Mouse (Mus musculus): ENCODE results near the gene Ptch1.

Ptch1 gene

DNA sequence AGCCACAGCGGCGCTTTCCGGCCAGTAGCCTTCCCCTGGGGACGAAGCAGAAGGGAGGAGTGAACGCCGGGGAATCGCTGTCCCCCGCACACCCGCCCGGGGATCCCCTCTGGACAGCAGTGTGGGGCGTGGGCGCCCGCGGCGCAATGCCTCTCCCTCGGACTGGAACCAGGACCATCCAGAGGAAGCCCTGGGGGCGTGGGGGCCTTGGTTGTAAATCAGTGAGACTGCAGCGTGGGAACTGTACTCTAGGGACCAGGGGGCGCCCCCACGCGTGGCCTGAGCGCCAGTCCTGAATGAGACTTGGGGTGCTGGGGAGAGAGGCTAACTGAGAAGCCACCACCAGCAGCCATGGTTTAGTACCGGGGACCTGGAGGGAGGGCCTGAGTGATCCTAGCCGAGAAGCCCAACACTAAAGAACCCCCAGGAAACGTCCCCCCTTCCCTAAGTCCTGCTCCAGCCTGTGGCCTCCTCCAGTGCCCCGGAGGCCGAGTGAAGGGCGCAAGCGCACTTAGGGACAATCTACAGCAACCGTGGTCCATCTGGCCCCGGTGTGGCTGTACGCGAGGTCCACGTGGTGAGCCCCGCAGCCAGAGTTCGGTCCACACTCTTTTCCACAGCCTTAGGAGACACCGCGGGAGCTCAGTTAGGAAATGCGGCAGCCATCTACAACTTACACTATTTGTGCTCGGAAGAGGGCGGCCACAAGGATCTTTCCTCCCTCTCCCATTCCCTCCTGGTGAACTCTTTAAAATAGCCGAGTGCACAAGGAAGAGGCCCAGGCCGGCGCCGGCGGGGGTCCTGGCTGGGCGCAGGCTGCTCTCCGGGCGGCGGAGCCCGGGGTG, 9.4 kb downstream of the Ptch1 start:
- peak; percentile 57 for DNase-seq (ENCODE audit: low spot score)

GRCm38 (mm10) chr13:63562972-63563780, 10.2 kb downstream of the Ptch1 start:
- peak; percentile 86 for DNase-seq (ENCODE audit: low spot score)

GRCm38 (mm10) chr13:63562141-63562971, 11.0 kb downstream of the Ptch1 start:
- DNase-seq (ENCODE audit: low spot score): no peak

GRCm38 (mm10) chr13:63558297-63558890, 15.0 kb downstream of the Ptch1 start:
- no peak for DNase-seq (ENCODE audit: low spot score)

DNA sequence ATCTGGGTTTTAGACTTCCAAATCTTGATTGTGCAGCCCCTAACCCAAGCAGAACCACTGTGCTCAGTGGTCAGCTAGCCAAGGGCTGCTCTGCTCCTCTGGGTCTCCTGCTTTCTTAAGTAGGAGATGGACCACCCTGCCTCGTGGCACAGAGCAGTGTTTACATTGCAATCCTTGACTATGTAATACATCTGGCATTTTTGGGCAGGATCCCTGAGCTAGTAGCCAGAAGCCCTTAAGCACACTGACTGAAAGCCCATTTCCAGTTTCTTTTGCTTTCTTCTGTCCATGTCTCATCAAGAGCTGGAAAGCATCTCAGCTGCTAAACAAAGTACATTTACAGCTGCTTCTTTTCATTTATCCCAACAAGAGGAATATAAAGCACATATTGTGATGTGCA, 17.0 kb downstream of the Ptch1 start:
- no peak for DNase-seq (ENCODE audit: low spot score)

DNA sequence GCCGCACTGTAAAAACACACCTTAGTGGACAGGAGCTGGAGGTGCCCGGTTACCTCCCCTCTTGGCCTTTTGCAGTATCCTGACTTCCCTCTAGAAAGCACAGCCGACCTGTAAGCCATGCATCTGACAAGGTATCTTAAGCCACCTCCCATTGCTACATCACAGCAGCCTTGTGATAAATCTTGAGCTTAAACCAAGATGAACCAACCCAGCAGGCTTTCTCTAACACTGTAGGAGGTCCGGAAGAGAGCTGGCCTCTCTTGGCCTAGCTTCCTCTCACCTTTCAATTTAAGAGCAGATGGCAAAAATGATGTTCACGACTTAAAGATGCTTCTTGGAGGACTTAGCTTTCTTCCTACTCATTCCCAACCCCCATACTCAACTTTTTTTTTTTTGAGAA, 17.5 kb downstream of the Ptch1 start:
- DNase-seq (ENCODE audit: low spot score): no peak

- DNase-seq (ENCODE audit: low spot score): peak; percentile 43
Observed at GRCm38 (mm10) chr13:63554569-63554968, 18.8 kb downstream of the Ptch1 start.

DNA sequence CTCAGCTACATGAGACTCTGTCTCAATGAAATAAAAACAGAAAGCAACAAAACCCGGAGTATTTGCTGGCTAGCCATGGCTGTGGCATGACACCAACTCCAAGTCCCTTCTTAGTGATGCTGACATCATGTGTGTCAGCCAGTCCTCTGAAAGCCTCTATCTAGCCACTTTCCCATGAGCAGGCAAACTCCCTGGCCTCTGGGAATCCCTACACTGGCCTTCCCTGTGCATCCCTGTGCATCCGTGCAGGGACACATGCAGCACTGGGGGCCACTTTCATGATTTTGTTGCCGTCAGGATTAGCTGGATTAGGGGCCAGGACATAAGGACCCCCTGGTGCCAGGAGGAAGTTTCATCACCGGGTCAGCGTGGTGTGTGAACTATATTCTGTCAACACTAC, 20.0 kb downstream of the Ptch1 start:
- DNase-seq (ENCODE audit: low spot score): no peak

DNA sequence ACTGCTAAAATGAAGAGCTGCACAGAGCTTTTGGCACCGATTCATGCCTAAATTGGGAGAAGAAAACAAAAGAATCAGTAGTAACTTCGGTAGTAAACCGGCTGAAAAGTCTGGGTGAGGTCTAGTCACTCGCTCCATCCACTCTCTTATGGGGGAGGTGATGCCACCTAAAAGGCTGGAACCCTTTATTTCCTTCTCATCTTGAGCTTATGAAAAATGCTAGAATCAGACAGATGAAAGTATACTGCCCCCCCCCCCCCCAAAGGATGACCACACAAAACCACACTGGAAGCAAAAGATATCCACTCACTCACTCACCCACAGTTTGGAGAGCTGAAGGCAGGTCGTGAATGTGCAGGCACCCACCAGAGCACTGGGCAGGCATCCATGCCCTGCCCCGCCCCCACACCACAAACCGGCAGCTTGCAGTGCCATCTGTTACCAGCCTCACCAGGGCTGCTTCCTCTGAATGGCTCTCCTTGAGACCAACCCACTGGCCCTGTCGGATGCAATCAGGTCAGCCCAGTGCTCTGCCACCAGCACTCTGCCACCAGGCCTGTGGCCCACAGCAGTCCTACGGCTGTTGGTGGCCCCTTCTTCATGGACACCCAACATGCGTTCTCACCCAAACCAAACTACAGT, 21.0 kb downstream of the Ptch1 start:
- DNase-seq (ENCODE audit: low spot score): peak; percentile 83

DNA sequence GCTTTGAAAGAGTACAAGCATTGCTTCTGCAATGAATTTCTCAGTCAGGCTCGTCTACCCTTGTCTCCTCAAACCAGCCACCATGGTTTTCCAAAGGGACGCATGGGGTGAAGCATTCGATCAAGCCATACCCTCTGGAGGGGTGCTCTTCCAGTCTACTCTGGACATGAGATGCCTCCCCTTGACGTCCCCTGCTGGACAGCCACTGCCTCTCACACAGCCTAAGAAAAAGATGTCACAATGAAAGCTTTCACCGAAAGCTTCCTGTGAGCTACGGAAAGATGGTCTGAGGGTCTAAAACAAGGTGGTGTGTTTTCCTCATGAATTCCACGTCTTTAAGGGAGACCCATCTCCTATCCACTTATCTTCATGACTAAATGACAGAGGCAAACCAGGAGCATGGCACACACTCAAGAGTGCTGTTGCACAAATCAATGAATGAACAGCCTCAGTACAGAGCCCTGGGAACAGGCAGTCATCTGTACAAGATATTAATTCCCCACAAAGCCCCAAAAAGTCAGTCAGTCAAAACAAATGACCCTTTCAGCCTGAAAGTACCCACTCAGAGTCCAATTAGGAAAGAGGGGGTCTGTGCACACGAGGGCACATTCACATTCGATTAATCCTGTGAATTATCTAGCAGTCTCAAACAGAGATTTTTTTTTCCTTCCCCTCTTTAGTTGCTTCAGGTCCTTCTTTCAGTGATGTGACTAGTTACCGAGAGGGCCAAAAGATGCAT, 21.7 kb downstream of the Ptch1 start:
- peak; percentile 67 for DNase-seq (ENCODE audit: low spot score)

- DNase-seq (ENCODE audit: low spot score): no peak
Observed at GRCm38 (mm10) chr13:63550367-63550766, 23.0 kb downstream of the Ptch1 start.

- no peak for DNase-seq (ENCODE audit: low spot score)
Observed at GRCm38 (mm10) chr13:63549210-63549609, 24.2 kb downstream of the Ptch1 start.

DNA sequence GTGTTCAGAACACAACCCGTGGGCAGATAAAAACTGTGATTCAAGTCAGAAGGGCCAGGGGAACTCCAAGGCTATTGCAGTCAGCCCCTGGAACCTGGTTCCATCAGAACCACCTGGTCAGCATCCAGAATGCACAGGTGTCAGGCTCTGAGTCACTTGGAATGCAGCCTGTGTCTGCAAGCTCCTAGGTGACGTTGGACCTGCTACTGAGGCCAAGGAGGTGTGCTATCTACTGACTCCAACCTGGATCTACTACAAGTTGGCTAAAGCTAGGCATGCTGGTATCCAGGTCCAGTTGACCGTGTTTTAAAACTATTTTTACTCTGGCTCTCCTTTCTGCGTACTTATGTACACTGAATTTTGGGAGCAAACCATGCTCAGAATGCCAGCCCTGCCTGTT, 24.8 kb downstream of the Ptch1 start:
- DNase-seq (ENCODE audit: low spot score): no peak

GRCm38 (mm10) chr13:63545291-63545690, 28.1 kb downstream of the Ptch1 start:
- DNase-seq (ENCODE audit: low spot score): no peak

DNA sequence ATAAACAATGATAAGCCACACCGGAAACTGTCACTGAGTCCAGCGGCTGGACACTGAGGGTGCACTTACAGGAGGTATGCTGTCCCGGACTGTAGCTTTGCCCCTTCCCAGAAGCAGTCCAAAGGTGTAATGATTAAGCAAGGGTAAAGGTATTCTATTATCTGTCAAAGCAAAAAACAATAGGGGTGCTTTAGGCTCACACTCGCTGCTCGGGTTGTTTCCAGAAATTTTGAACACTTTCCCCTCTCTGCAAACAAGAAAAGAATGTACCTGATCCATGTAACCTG, 28.5 kb downstream of the Ptch1 start:
- no peak for DNase-seq (ENCODE audit: low spot score)

DNA sequence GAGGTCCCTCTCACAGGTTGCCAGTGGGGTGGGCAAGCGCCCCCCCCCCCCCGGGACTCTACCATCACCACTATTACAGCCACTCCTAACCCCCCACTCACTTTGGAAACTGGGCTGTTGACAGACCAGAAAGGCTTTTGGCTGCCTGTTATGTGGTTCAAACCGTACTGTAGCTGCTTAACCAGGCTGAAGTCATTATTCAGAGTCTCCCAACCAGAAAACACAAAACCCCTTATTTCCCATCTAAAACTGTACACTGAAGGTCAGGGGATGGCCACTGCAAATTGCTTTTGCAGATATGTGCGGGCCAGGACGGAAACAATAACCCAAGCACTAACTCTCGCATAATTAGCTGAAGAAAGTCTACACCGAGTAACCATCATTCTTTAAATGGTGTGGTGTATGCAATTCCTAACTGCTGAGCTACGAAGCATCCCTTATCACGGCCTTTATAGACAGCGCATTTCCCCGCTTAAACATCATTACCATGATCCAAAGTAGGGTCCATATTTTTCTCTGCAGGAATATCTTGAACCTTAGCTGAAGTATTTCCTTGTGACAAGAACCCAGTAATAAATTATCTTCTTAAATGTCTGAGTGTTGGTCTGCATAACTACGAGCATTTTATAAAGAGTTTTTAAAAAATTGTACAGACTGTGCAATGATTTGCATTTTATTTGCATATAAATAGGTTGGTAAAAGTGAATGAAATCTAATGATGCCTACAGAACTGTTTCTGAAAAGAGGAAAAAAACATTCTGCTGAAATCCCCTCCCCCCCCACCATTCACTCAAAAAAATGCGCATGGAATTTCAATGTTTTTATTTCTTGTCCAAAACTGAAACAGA, 29.1 kb downstream of the Ptch1 start:
- DNase-seq (ENCODE audit: low spot score): peak; percentile 38

GRCm38 (mm10) chr13:63543459-63543858, 29.9 kb downstream of the Ptch1 start:
- no peak for DNase-seq (ENCODE audit: low spot score)

DNA sequence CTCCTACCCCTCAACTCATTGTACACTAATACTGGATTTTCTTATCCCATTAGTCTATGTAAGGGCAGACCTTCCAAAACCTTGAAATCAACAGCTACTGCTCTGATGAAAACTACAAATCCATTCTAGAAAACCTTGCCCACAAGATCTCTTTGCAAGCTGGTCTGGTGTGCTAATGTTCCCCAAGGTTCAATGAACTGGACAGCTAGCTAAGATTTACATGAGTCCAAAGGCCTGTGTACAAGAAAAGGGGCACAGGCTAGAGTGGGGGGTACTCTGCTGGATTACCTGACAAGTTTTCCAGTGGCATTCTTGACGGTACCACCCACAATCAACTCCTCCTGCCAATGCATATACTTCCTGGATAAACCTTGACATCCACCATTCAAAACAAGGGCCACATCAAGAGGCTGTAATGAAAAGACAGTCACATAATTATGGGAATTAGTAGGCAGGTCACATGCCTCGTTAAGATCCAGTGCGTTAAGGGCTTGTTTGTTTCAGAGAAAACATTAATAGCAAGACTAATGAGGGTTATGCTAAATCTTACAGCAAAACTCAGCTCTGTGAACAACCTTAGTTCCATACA, 30.5 kb downstream of the Ptch1 start:
- DNase-seq (ENCODE audit: low spot score): no peak

- DNase-seq (ENCODE audit: low spot score): no peak
Observed at GRCm38 (mm10) chr13:63541510-63541909, 31.9 kb downstream of the Ptch1 start.

GRCm38 (mm10) chr13:63540584-63540983, 32.8 kb downstream of the Ptch1 start:
- DNase-seq (ENCODE audit: low spot score): no peak

All from retina, embryonic 14.5 days (tissue).